Mouse (Mus musculus) embryonic facial prominence, embryonic 14.5 days (tissue): Measurements from ENCODE around the gene Arid5b. TPM values are rescaled to one million over a fixed set of nuclear protein-coding genes. Genes with fewer than 3 reads are reported as not detected.

Source experiments
- ATAC-seq: fragments of 200-750 bp; cut with Nextera tagmentation; 2 replicates; pipeline ENCODE4 v1.8.0; 2017; ENCODE audit warnings: low read depth, moderate number of reproducible peaks, moderate TSS enrichment
- DNase-seq: peaks from one replicate; pipeline ENCODE4 v3.0.0-alpha.2; 2015; ENCODE audit warnings: low spot score
- H3K27ac ChIP-seq: fragments of 300-500 bp; sonication (generic); replicated peaks from 2 replicates; pipeline ENCODE4 v1.5.1; 2014; ENCODE audit warnings: low read depth, mild to moderate bottlenecking, low read length, moderate library complexity
- H3K27me3 ChIP-seq: fragments of 300-500 bp; sonication (generic); replicated peaks from 2 replicates; pipeline ENCODE4 v1.6.1; 2014; ENCODE audit warnings: low read length; ENCODE audit not compliant: control insufficient read depth, insufficient read depth
- H3K36me3 ChIP-seq: fragments of 300-500 bp; sonication (generic); 2 replicates; pipeline ENCODE4 v1.6.1; 2014; ENCODE audit warnings: low read length, mixed read lengths; ENCODE audit not compliant: control insufficient read depth, insufficient read depth
- H3K4me1 ChIP-seq: fragments of 300-500 bp; sonication (generic); 2 replicates; pipeline ENCODE4 v1.6.1; 2014; ENCODE audit warnings: antibody characterized with exemption, low read length; ENCODE audit not compliant: control insufficient read depth, insufficient read depth
- H3K4me2 ChIP-seq: fragments of 300-500 bp; sonication (generic); 2 replicates; pipeline ENCODE4 v1.6.1; 2014; ENCODE audit warnings: low read depth, mild to moderate bottlenecking, low read length, moderate library complexity, mixed read lengths
- H3K4me3 ChIP-seq: fragments of 300-500 bp; sonication (generic); 2 replicates; pipeline ENCODE4 v1.5.1; 2014; ENCODE audit warnings: low read depth, mild to moderate bottlenecking, low read length
- H3K9ac ChIP-seq: fragments of 300-500 bp; sonication (generic); 2 replicates; pipeline ENCODE4 v1.6.1; 2014; ENCODE audit warnings: low read depth, mild to moderate bottlenecking, low read length, moderate library complexity, mixed read lengths
- H3K9me3 ChIP-seq: fragments of 300-500 bp; sonication (generic); 2 replicates; pipeline ENCODE4 v1.6.1; 2016; ENCODE audit warnings: low read length; ENCODE audit not compliant: control insufficient read depth
- WGBS: fragments of 180-500 bp; shearing (Covaris S2); extraction: QIAGEN DNeasy Blood & Tissue Kit; methylation state at CpG from one replicate; pipeline ENCODE4 v1.1.7; 2014; 5-methylcytosine and 5-hydroxymethylcytosine counted together
- polyA plus RNA-seq: library from polyadenylated mRNA; unstranded; fragments of >200 nt; fragmentation: Nextera tagmentation; extraction: Ambion mirVana; gene quantifications from 2 replicates; pipeline ENCODE4 v1.2.1, GENCODE M21; 2014

Gene Arid5b
- polyA plus RNA-seq, 1 experiment from 2014 or later: 34.4 TPM

- Histone ChIP-seq H3K9ac (no peak overlapping the region), H3K36me3 (peaks cover 4% of the 10 kb centered on the region; the same call in 1 of the 2 replicates), H3K27ac (no peak overlapping the region), H3K9me3 (no peaks in the 10 kb centered on the region), H3K27me3 (no peaks in the 10 kb centered on the region), H3K4me1 (peaks cover 24% of the 10 kb centered on the region), H3K4me2 (no peak overlapping the region), H3K4me3 (no peak overlapping the region)
- WGBS: 61% methylated on average over 9 of the region's 9 CpGs
- no peak for DNase-seq
- ATAC-seq: no peak
Observed at GRCm38 (mm10) chr10:68171974-68172373, 106.6 kb downstream of the Arid5b start.

GRCm38 (mm10) chr10:68168613-68169012, 109.9 kb downstream of the Arid5b start:
- WGBS: 37% methylated on average over 6 of the region's 6 CpGs
- no peak overlapping the region for H3K9ac ChIP-seq
- no peak overlapping the region for H3K4me3 ChIP-seq
- peaks cover 42% of the 10 kb centered on the region for H3K4me1 ChIP-seq
- H3K4me2 ChIP-seq: 0 out of 2 replicates have a peak overlapping the region, but pooled peaks have one; percentile 12
- no peak for ATAC-seq
- no peaks in the 10 kb centered on the region for H3K36me3 ChIP-seq
- H3K27me3 ChIP-seq: no peaks in the 10 kb centered on the region
- DNase-seq: peak; percentile 63
- no peaks in the 10 kb centered on the region for H3K9me3 ChIP-seq
- peak overlapping the region; percentile 67 for H3K27ac ChIP-seq

- H3K27ac ChIP-seq: peak overlapping the region; percentile 67
Observed at GRCm38 (mm10) chr10:68168141-68168540, 110.4 kb downstream of the Arid5b start.

GRCm38 (mm10) chr10:68167118-68167517, 111.4 kb downstream of the Arid5b start:
- ATAC-seq (no peak), DNase-seq (no peak)
- H3K9me3 ChIP-seq: no peaks in the 10 kb centered on the region
- 72% methylated on average over 4 of the region's 4 CpGs for WGBS
- peak overlapping the region; percentile 76; the same call in 1 of the 2 replicates for H3K27ac ChIP-seq
- 0 out of 2 replicates have a peak, but pooled peaks cover 1% of the 10 kb centered on the region for H3K36me3 ChIP-seq
- H3K9ac ChIP-seq: no peak overlapping the region
- no peaks in the 10 kb centered on the region for H3K27me3 ChIP-seq
- H3K4me2 ChIP-seq: no peak overlapping the region
- H3K4me1 ChIP-seq: peaks cover 42% of the 10 kb centered on the region
- H3K4me3 ChIP-seq: no peak overlapping the region

More at GRCm38 (mm10) chr10:68168141-68168540, 110.4 kb downstream of the Arid5b start:
- WGBS: 79% methylated on average over 8 of the region's 8 CpGs
- Histone ChIP-seq H3K9ac (no peak overlapping the region), H3K4me2 (no peak overlapping the region), H3K27me3 (no peaks in the 10 kb centered on the region), H3K36me3 (no peaks in the 10 kb centered on the region), H3K4me1 (peaks cover 42% of the 10 kb centered on the region), H3K9me3 (no peaks in the 10 kb centered on the region), H3K4me3 (no peak overlapping the region)
- ATAC-seq (no peak), DNase-seq (no peak)

- 48% methylated on average over 2 of the region's 2 CpGs for WGBS
- no peak for ATAC-seq
- H3K27me3 ChIP-seq: no peaks in the 10 kb centered on the region
- H3K27ac ChIP-seq: peak overlapping the region; percentile 76; the same call in 1 of the 2 replicates
- peaks cover 42% of the 10 kb centered on the region for H3K4me1 ChIP-seq
- no peak for DNase-seq
- H3K4me2 ChIP-seq: no peak overlapping the region
- no peak overlapping the region for H3K9ac ChIP-seq
- no peak overlapping the region for H3K4me3 ChIP-seq
- H3K36me3 ChIP-seq: 0 out of 2 replicates have a peak, but pooled peaks cover 4% of the 10 kb centered on the region
- H3K9me3 ChIP-seq: no peaks in the 10 kb centered on the region
Observed at GRCm38 (mm10) chr10:68166695-68167086, 111.8 kb downstream of the Arid5b start.

DNA sequence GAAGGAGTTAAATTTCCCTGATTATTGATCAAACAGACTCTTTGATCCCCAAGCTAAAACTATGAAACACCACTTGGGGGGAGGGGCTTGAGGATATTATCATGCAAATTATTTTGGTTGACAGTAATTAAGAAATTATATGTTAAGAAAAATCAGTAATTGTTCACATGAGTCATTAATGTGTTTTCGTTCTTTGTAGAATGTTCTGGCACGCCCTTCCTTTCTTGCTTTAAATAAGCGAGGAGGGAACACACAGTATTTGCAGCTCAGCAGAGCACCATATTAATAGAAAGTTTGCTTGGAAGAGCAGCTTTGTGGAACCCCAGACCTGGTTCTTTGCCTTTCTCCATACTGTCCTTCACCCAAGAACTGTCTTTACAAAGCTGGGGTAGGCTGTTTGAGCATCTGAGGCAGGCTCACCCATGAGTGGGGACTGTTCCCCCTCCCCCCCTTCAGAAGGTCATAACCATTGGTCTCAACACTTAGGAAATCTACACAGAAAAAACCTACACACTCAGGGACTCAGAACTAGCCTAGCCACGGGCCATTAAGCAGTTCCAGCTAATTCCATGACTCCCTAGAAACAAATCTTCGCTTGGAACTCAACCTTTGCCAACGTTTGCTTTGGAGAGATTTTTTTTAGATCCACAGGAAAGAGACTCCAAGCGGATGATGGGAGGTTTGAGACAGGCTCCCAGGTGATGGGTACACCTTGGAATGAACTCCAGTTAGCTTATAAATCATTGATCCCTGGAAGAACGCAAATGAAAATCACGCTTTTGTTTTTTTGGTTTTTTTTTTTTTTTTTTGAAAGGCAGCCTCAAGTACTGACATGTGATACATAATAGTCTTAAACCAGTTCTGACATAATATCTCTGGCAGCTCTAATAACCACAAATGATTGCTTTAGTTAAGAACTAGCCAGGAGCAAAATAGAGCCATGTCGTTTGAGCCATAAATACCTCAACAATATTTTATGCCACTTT, 112.5 kb downstream of the Arid5b start:
- H3K27ac ChIP-seq: peak overlapping the region; percentile 76
- H3K4me1 ChIP-seq: peaks cover 42% of the 10 kb centered on the region
- H3K4me2 ChIP-seq: peak overlapping the region; percentile 10; the same call in 1 of the 2 replicates
- no peak for DNase-seq
- H3K36me3 ChIP-seq: 0 out of 2 replicates have a peak, but pooled peaks cover 4% of the 10 kb centered on the region
- ATAC-seq: no peak
- H3K4me3 ChIP-seq: no peak overlapping the region
- no peaks in the 10 kb centered on the region for H3K27me3 ChIP-seq
- no peak overlapping the region for H3K9ac ChIP-seq
- WGBS: 38% methylated on average over 10 of the region's 10 CpGs
- no peaks in the 10 kb centered on the region for H3K9me3 ChIP-seq

- ATAC-seq (no peak), DNase-seq (peak; percentile 49)
- Histone ChIP-seq H3K36me3 (0 out of 2 replicates have a peak, but pooled peaks cover 4% of the 10 kb centered on the region), H3K27me3 (no peaks in the 10 kb centered on the region), H3K4me1 (peaks cover 42% of the 10 kb centered on the region), H3K4me2 (no peak overlapping the region), H3K27ac (peak overlapping the region; percentile 76; the same call in 1 of the 2 replicates), H3K4me3 (no peak overlapping the region), H3K9ac (no peak overlapping the region), H3K9me3 (no peaks in the 10 kb centered on the region)
- 64% methylated on average over 8 of the region's 8 CpGs for WGBS
Observed at GRCm38 (mm10) chr10:68164723-68165706, 113.5 kb downstream of the Arid5b start.

DNA sequence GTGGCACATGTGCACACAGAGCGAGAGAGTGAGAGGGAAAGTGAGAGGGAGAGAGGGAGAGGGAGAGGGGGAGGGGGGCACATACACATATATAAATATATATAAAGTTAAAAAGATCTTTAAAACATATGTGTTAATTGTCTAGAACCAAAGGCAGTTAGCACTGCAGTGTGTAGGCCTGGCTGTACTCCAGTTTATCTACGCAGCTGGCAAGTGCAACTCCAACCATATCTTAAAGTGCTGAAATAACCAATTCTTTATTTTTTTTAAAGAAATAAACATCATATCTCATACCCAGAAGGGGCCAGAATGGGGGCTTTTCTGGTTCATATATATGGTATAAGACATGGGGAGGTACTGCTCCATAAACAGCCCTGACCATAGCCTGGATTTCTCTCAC, 114.4 kb downstream of the Arid5b start:
- H3K9ac ChIP-seq: no peak overlapping the region
- no peaks in the 10 kb centered on the region for H3K27me3 ChIP-seq
- 0 out of 2 replicates have a peak, but pooled peaks cover 4% of the 10 kb centered on the region for H3K36me3 ChIP-seq
- DNase-seq (no peak), ATAC-seq (no peak)
- no peak overlapping the region for H3K4me2 ChIP-seq
- WGBS: 94% methylated on average over 2 of the region's 2 CpGs
- H3K4me1 ChIP-seq: peaks cover 39% of the 10 kb centered on the region
- H3K27ac ChIP-seq: no peak overlapping the region
- H3K4me3 ChIP-seq: no peak overlapping the region
- H3K9me3 ChIP-seq: no peaks in the 10 kb centered on the region
